Mouse (Mus musculus) ES-CJ7 (cell line): Measurements from ENCODE around the gene Tmem37.

Experiments used
- DNase-seq: peaks from one replicate; pipeline ENCODE4 v3.0.0; 2011; ENCODE audit warnings: low read depth, low spot score

The Tmem37 gene

GRCm38 (mm10) chr1:120018900-120019299 is 55.0 kb downstream of the Tmem37 start:
- no peak for DNase-seq
